Mouse (Mus musculus): ENCODE measurements at regions not wholly inside any gene's neighbourhood (a gene's known extent, or its start where the extent isn't known, plus 50 kb on each side); places are given as distances from the start of the nearest gene placed in this dataset.

DNA sequence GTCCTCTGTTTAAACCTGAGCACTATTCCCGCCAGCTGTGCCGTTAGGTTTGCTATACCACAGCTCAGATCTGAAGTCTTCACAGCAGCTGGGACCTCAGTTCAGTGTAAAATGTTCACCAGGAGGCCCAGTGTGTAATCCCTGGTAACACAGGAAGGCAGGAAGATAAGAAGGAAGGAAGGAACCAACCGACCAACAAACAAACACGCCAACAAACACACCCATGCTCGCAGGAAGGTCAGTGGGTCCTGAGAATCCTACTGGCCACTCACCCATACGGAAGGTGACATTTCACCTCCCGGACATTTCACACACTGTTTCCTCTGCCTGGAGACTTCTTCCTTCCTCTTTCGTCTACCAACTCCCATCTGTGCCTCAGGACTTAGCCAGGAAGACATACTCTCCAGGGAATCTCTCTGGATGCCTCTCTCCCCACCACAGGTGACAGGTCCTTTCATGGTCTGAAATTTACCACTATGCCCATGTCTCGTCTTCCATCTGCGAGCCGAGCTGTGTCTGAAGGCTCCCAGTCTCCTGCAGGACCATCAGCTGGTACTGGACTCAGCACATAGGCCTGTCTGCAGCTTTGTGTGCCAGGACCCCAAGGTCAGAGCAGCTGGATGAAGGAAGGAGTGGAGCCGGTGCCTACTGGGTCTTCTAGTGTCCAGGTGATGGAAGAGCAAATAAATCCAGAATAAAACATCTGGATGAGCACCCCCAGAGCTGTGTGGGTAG, 61.1 kb upstream of the Xpa start:
- H3K27me3 ChIP-seq (replicated peaks; ENCODE audit: control insufficient read depth, insufficient read depth, low read length): no peaks in the 10 kb centered on the region
- no peaks in the 10 kb centered on the region for H3K9me3 ChIP-seq (ENCODE audit: control insufficient read depth, low read length)
- no peaks in the 10 kb centered on the region for H3K4me1 ChIP-seq (ENCODE audit: control insufficient read depth, insufficient read depth, low read length)
- no peak for ATAC-seq
- H3K9ac ChIP-seq (ENCODE audit: low read depth, low read length): no peak overlapping the region; the same call in 1 of the 2 replicates
- no peaks in the 10 kb centered on the region for H3K36me3 ChIP-seq (ENCODE audit: control insufficient read depth, insufficient read depth, low read length)
- H3K27ac ChIP-seq (ENCODE audit: low read length): no peak overlapping the region
- no peak overlapping the region for H3K4me3 ChIP-seq (ENCODE audit: low read length)
- WGBS: 66% methylated on average over 12 of the region's 12 CpGs
- H3K4me2 ChIP-seq (ENCODE audit: low read depth, low read length): no peak overlapping the region

DNA sequence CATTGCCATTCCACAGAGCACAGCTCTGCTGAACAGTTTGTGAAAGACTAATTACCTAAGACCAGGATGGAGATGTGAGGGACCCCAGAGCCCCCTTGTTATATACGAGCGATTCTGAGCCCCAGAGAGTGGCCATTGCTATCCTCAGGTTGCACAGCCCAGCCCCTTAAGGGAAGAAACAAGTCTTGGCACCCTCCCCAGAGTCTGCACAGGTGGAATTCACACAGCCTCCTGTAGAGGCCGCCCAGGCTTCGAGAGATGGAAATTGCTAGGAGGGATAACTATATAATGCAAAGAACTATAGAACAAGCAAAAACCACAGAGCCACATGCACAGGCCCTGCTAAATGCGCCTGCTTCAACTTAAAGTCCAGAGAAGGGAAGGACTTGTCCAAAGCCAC, 62.7 kb upstream of the Xpa start:
- Histone ChIP-seq H3K36me3 (ENCODE audit: control insufficient read depth, insufficient read depth, low read length) (no peaks in the 10 kb centered on the region), H3K4me1 (ENCODE audit: control insufficient read depth, insufficient read depth, low read length) (no peaks in the 10 kb centered on the region), H3K27ac (ENCODE audit: low read length) (no peak overlapping the region), H3K9ac (ENCODE audit: low read depth, low read length) (no peak overlapping the region), H3K4me3 (ENCODE audit: low read length) (no peak overlapping the region), H3K4me2 (ENCODE audit: low read depth, low read length) (no peak overlapping the region), H3K27me3 (replicated peaks; ENCODE audit: control insufficient read depth, insufficient read depth, low read length) (no peaks in the 10 kb centered on the region), H3K9me3 (ENCODE audit: control insufficient read depth, low read length) (no peaks in the 10 kb centered on the region)
- no peak for ATAC-seq
- 68% methylated on average over 5 of the region's 5 CpGs for WGBS

DNA sequence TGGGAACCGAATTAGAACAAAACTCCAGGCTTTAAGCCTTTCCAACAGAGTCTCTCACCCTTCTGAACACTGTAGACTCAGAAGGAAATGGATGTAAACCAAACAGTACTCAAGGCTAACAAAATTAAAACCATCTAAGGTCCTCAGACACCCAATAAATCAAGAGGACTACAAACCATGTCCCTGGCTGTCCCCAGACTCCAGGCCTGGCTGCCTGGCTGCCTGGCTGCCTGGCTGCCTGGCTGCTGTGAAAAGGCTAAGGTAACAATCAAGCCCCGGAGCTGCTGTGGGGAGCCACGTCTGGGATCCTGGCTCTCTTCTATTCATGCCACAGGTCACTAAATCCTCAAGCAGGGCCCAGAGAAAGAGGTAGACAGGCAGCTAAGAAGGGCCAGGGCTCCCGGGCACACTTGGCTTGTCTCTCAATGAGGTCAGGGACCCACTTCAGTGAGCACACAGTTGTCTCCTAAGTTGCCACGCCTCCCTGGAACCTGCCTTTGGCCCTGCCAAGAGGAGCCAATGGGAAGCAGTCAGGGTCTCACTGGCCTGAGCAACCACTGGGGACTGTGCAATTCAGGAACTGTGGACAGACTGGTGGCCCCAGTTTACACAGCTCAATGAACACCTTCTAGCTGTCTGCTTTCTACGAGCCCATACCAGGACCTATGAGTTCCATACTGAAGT, 72.6 kb upstream of the Xpa start:
- no peaks in the 10 kb centered on the region for H3K4me1 ChIP-seq (ENCODE audit: control insufficient read depth, insufficient read depth, low read length)
- no peaks in the 10 kb centered on the region for H3K27me3 ChIP-seq (replicated peaks; ENCODE audit: control insufficient read depth, insufficient read depth, low read length)
- WGBS: 59% methylated on average over 6 of the region's 6 CpGs
- no peak overlapping the region for H3K27ac ChIP-seq (ENCODE audit: low read length)
- no peak overlapping the region for H3K4me2 ChIP-seq (ENCODE audit: low read depth, low read length)
- H3K9ac ChIP-seq (ENCODE audit: low read depth, low read length): no peak overlapping the region
- H3K4me3 ChIP-seq (ENCODE audit: low read length): no peak overlapping the region
- no peaks in the 10 kb centered on the region for H3K9me3 ChIP-seq (ENCODE audit: control insufficient read depth, low read length)
- ATAC-seq: no peak
- H3K36me3 ChIP-seq (ENCODE audit: control insufficient read depth, insufficient read depth, low read length): no peaks in the 10 kb centered on the region

DNA sequence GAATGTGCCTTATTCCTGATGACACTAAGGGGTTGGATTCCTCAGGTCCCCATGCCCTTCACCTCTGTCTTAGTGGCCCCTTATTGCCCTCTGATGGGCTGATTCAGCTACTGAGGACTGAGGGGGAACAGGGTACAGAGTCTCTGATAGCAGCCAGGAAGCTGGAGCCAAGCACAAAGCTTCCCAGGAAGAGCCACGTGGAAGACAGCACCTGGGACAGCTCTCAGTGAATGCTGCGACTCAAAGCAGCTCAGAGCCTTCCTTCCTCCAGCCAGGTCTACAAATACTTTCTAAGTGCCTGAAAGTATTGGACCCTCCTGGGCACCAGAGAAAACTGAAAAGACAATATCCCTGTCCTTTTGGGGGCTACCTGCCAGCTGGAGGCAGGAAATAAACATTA, 72.3 kb upstream of the Foxe1 start:
- ATAC-seq: no peak
- Histone ChIP-seq H3K4me1 (ENCODE audit: control insufficient read depth, insufficient read depth, low read length) (no peaks in the 10 kb centered on the region), H3K27me3 (replicated peaks; ENCODE audit: control insufficient read depth, insufficient read depth, low read length) (no peaks in the 10 kb centered on the region), H3K4me2 (ENCODE audit: low read depth, low read length) (no peak overlapping the region), H3K9me3 (ENCODE audit: control insufficient read depth, low read length) (no peaks in the 10 kb centered on the region), H3K27ac (ENCODE audit: low read length) (no peak overlapping the region), H3K36me3 (ENCODE audit: control insufficient read depth, insufficient read depth, low read length) (no peaks in the 10 kb centered on the region), H3K4me3 (ENCODE audit: low read length) (no peak overlapping the region), H3K9ac (ENCODE audit: low read depth, low read length) (no peak overlapping the region)
- WGBS: 0% methylated on average over 2 of the region's 2 CpGs

DNA sequence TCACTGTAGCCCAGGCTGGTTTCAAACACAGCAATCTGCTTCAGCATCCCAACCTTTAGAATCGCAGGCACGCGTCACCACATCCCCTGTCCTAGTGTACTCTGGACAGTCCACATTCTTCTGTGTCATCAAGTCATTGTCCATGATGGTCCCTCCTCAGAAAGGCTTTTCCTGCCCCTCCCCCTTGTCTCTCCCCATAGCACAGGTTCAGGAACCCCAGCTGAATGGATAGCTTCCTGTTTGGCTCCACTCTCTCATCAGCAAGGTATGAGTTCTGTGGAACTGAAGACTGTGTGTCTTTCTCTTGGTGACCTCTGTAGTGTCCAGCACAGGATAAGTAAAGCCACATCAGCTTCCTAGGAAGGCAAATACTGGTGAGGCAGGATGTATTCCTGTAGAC, 67.6 kb upstream of the Foxe1 start:
- no peak for ATAC-seq
- Histone ChIP-seq H3K36me3 (ENCODE audit: control insufficient read depth, insufficient read depth, low read length) (no peaks in the 10 kb centered on the region), H3K4me1 (ENCODE audit: control insufficient read depth, insufficient read depth, low read length) (no peaks in the 10 kb centered on the region), H3K27me3 (replicated peaks; ENCODE audit: control insufficient read depth, insufficient read depth, low read length) (no peaks in the 10 kb centered on the region), H3K9me3 (ENCODE audit: control insufficient read depth, low read length) (no peaks in the 10 kb centered on the region), H3K27ac (ENCODE audit: low read length) (no peak overlapping the region), H3K4me2 (ENCODE audit: low read depth, low read length) (no peak overlapping the region), H3K9ac (ENCODE audit: low read depth, low read length) (no peak overlapping the region), H3K4me3 (ENCODE audit: low read length) (no peak overlapping the region)
- 91% methylated on average over 3 of the region's 3 CpGs for WGBS

DNA sequence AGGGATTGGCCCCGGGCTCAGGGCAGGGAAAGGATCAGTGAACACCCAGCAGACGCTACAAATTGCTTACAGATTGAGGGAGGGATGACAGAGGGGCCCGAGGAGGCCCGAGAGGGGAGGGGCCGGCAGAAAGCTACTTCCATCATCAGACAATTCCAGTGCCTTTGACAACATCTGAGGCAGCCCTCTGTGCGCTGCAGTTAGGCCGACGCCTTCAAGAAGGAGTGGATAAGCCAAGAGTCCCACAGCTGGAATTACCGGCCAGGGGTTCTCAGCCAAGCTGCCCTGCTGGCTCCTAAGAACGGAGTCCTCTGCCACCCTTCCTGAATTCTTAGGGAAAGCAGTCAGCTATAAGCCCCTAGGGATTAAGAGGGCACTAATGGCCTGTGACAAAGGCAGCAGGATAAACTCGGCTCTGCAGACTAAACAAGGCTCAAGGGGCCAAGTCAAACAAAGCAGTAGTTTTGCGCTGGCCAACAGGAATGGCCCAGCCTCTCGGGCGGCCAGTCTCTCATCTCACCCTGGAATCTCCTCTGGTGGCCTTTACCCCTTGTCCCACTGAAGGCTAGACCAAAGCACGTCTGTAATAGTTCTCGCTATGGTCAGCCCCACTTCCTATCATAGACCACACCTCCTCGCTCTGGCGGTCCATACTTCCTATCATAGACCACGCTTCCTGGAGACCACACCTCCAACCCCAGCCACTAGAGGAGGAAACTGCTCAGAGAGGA, 66.4 kb upstream of the Foxe1 start:
- Histone ChIP-seq H3K9me3 (ENCODE audit: control insufficient read depth, low read length) (no peaks in the 10 kb centered on the region), H3K4me2 (ENCODE audit: low read depth, low read length) (no peak overlapping the region), H3K27ac (ENCODE audit: low read length) (no peak overlapping the region), H3K4me1 (ENCODE audit: control insufficient read depth, insufficient read depth, low read length) (no peaks in the 10 kb centered on the region), H3K9ac (ENCODE audit: low read depth, low read length) (peak overlapping the region; percentile 27; the same call in 1 of the 2 replicates), H3K36me3 (ENCODE audit: control insufficient read depth, insufficient read depth, low read length) (no peaks in the 10 kb centered on the region), H3K4me3 (ENCODE audit: low read length) (0 out of 2 replicates have a peak overlapping the region, but pooled peaks have one; percentile 3), H3K27me3 (replicated peaks; ENCODE audit: control insufficient read depth, insufficient read depth, low read length) (no peaks in the 10 kb centered on the region)
- no peak for ATAC-seq
- WGBS: 13% methylated on average over 19 of the region's 19 CpGs

DNA sequence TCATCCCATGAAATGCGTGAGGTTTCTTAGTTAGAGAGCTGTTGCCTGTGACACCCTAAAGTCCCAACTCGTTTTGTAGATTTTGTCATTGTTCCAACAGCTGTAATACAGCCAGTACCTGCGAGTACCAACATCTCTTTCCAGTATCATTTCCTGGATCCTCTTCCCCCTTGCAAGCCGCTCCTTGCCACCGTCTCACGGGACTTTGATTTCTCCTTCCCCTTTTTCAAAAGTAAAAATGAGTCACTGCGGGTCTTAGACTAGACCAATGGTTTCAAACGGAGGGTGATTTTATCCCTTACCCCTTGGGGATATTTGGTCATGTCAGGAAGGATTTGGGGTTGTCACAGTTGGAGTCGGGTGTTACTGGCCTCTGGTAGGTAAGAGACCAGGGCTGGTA, 56.5 kb upstream of the Foxe1 start:
- no peaks in the 10 kb centered on the region for H3K27me3 ChIP-seq (replicated peaks; ENCODE audit: control insufficient read depth, insufficient read depth, low read length)
- no peaks in the 10 kb centered on the region for H3K4me1 ChIP-seq (ENCODE audit: control insufficient read depth, insufficient read depth, low read length)
- no peak for ATAC-seq
- no peak overlapping the region for H3K27ac ChIP-seq (ENCODE audit: low read length)
- no peak overlapping the region for H3K4me2 ChIP-seq (ENCODE audit: low read depth, low read length)
- no peak overlapping the region for H3K4me3 ChIP-seq (ENCODE audit: low read length)
- no peak overlapping the region for H3K9ac ChIP-seq (ENCODE audit: low read depth, low read length)
- H3K36me3 ChIP-seq (ENCODE audit: control insufficient read depth, insufficient read depth, low read length): no peaks in the 10 kb centered on the region
- WGBS: 92% methylated on average over 9 of the region's 9 CpGs
- H3K9me3 ChIP-seq (ENCODE audit: control insufficient read depth, low read length): no peaks in the 10 kb centered on the region

DNA sequence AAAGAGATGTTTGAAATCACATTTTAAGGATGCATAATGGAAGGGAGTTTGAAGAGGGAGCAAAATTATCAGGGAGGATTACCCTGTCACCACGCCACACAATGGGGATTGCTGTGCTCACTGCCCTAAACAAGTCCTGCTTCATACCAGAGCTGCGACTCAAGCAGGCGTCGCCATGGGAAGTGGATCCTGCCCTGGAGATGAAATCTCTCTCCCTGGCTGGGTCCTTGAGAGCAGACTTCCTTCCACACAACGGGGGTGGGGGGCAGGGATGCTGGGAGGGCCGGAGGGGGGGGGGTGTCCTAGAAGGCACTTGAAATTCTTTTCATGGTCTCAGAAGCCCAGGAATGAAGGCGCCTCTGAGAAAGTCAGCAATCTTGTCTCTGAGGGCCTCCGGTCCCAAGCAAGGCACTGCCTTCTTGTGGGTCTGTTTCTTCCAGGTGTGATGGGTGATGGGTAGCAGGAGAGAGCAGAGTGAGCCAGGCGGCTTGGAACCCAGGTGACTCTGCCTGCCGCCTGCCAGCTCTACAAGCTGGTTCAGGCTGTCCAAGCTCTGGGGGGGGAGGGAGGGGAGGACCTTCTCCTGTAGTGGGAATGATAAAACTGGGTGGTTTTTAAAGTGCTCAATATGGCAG, 51.7 kb upstream of the Foxe1 start:
- Histone ChIP-seq H3K4me2 (ENCODE audit: low read depth, low read length) (no peak overlapping the region), H3K4me3 (ENCODE audit: low read length) (no peak overlapping the region), H3K9ac (ENCODE audit: low read depth, low read length) (no peak overlapping the region), H3K9me3 (ENCODE audit: control insufficient read depth, low read length) (no peaks in the 10 kb centered on the region), H3K27ac (ENCODE audit: low read length) (no peak overlapping the region), H3K36me3 (ENCODE audit: control insufficient read depth, insufficient read depth, low read length) (no peaks in the 10 kb centered on the region), H3K4me1 (ENCODE audit: control insufficient read depth, insufficient read depth, low read length) (no peaks in the 10 kb centered on the region), H3K27me3 (replicated peaks; ENCODE audit: control insufficient read depth, insufficient read depth, low read length) (no peaks in the 10 kb centered on the region; the same call in 1 of the 2 replicates)
- no peak for ATAC-seq
- WGBS: 25% methylated on average over 10 of the region's 10 CpGs
